Mouse (Mus musculus) layer of hippocampus, postnatal 36 days (tissue): ENCODE measurements around the gene Gm10647. TPM values are rescaled to one million over a fixed set of nuclear protein-coding genes. Genes with fewer than 3 reads are reported as not detected.

Experiments
- total RNA-seq, 2 experiments: library from RNA; stranded (reverse); gene quantifications; 2 replicates each; pipeline ENCODE4 v1.2.3; 2021

Gm10647 gene
- total RNA-seq, 2 experiments from 2014 or later, result 0.22 to 1.5 TPM

Other genes with a start within 250 kb of the Gm10647 start
- 10 to 100 TPM; 31.8 to 41.9 TPM for gene Usp3, start 203.9 kb upstream of the Gm10647 start, total RNA-seq
- gene Car12, start 83.4 kb upstream of the Gm10647 start, total RNA-seq, result 10 to 100 TPM; 49.3 to 57.9 TPM
- 10 to 100 TPM; 28.4 to 34.3 TPM for gene Aph1b, start 1.5 kb upstream of the Gm10647 start, total RNA-seq
- 1 to 10 TPM; 8.3 to 9.5 TPM for gene Aph1c, start 37.7 kb downstream of the Gm10647 start, total RNA-seq
- 10 to 100 TPM; 53.1 to 53.3 TPM for gene Rab8b, start 122.6 kb downstream of the Gm10647 start, total RNA-seq
- 10 to 100 TPM; 37.9 to 44.7 TPM for gene Rps27l, start 149.0 kb downstream of the Gm10647 start, total RNA-seq
- 10 to 100 TPM; 13.9 to 14.4 TPM for gene Lactb, start 178.4 kb downstream of the Gm10647 start, total RNA-seq